Mouse (Mus musculus) left cerebral cortex, postnatal 14 days (tissue): ENCODE data around the gene Fmnl1. TPM values are rescaled to one million over a fixed set of nuclear protein-coding genes. Genes with fewer than 3 reads are reported as not detected.

Experiments used
- DNase-seq, 2 experiments: peaks; one replicate each; pipeline ENCODE4 v3.0.0; 2021 to 2022; ENCODE audit warnings: low spot score in 2 of 2, mixed read lengths in 1 of 2
- intact Hi-C: fragments of 180-260 bp; cut with DNase I; formaldehyde crosslinking; loops from one replicate; pipeline ENCODE4 v1.15.1; 2025
- total RNA-seq, 2 experiments: library from RNA; stranded (reverse); gene quantifications; 2 replicates each; pipeline ENCODE4 v1.2.3; 2021

The Fmnl1 gene
- total RNA-seq, 2 experiments from 2014 or later, result 132 to 143 TPM

- DNase-seq, result peak in 1 of 2 experiments; percentile 11
- intact Hi-C loops, result no loop called here
Measured at GRCm38 (mm10) chr11:103177216-103177615, 6.3 kb downstream of the Fmnl1 start.

GRCm38 (mm10) chr11:103177815-103178485 is 7.0 kb downstream of the Fmnl1 start:
- intact Hi-C loops, result no loop called here
- peak in 1 of 2 experiments; percentile 4 for DNase-seq

GRCm38 (mm10) chr11:103178748-103179147 is 7.8 kb downstream of the Fmnl1 start:
- intact Hi-C loops, result no loop called here
- DNase-seq, result peak in 1 of 2 experiments; percentile 2

- intact Hi-C loops, result no loop called here
Measured at GRCm38 (mm10) chr11:103180426-103180825, 9.5 kb downstream of the Fmnl1 start.

GRCm38 (mm10) chr11:103181349-103181748 is 10.4 kb downstream of the Fmnl1 start:
- peak in 1 of 2 experiments; percentile 5 for DNase-seq
- intact Hi-C loops, result no loop called here

More at GRCm38 (mm10) chr11:103180426-103180825, 9.5 kb downstream of the Fmnl1 start:
- no peak for DNase-seq

GRCm38 (mm10) chr11:103181911-103182310 is 11.0 kb downstream of the Fmnl1 start:
- intact Hi-C loops, result no loop called here

GRCm38 (mm10) chr11:103184891-103185290 is 14.0 kb downstream of the Fmnl1 start:
- DNase-seq, result peak; percentile 60 to 71
- intact Hi-C loops, result no loop called here

More at GRCm38 (mm10) chr11:103181911-103182310, 11.0 kb downstream of the Fmnl1 start:
- no peak for DNase-seq

- intact Hi-C loops, result no loop called here
Measured at GRCm38 (mm10) chr11:103192230-103192955, 21.5 kb downstream of the Fmnl1 start.

GRCm38 (mm10) chr11:103192956-103193824 is 22.3 kb downstream of the Fmnl1 start:
- peak; percentile 79 to 83 for DNase-seq
- intact Hi-C loops, result no loop called here

More at GRCm38 (mm10) chr11:103192230-103192955, 21.5 kb downstream of the Fmnl1 start:
- DNase-seq, result peak; percentile 74

- DNase-seq, result no peak
- intact Hi-C loops, result no loop called here
Measured at GRCm38 (mm10) chr11:103193825-103194168, 22.9 kb downstream of the Fmnl1 start.

GRCm38 (mm10) chr11:103195236-103195635 is 24.3 kb downstream of the Fmnl1 start:
- intact Hi-C loops, result no loop called here
- no peak for DNase-seq

- DNase-seq, result no peak
- intact Hi-C loops, result no loop called here
Measured at GRCm38 (mm10) chr11:103195656-103196055, 24.7 kb downstream of the Fmnl1 start.

- intact Hi-C loops, result no loop called here
- DNase-seq, result peak; percentile 56 to 67
Measured at GRCm38 (mm10) chr11:103197340-103197739, 26.4 kb downstream of the Fmnl1 start.

- no peak for DNase-seq
- intact Hi-C loops, result no loop called here
Measured at GRCm38 (mm10) chr11:103198339-103198738, 27.4 kb downstream of the Fmnl1 start.

GRCm38 (mm10) chr11:103198911-103199803 is 28.2 kb downstream of the Fmnl1 start:
- intact Hi-C loops, result no loop called here
- DNase-seq, result peak; percentile 79 to 88

GRCm38 (mm10) chr11:103201664-103202063 is 30.8 kb downstream of the Fmnl1 start:
- intact Hi-C loops, result no loop called here
- DNase-seq, result peak; percentile 78 to 85

- DNase-seq, result no peak
- intact Hi-C loops, result no loop called here
Measured at GRCm38 (mm10) chr11:103202376-103202775, 31.5 kb downstream of the Fmnl1 start.

- peak in 1 of 2 experiments; percentile 50 for DNase-seq
- intact Hi-C loops, result no loop called here
Measured at GRCm38 (mm10) chr11:103206203-103206602, 35.3 kb downstream of the Fmnl1 start.

GRCm38 (mm10) chr11:103208458-103208857 is 37.6 kb downstream of the Fmnl1 start, which contains the start of gene 1700023F06Rik:
Gene 1700023F06Rik (minus strand): TSS chr11:103208558.
- no peak for DNase-seq
- intact Hi-C loops, result no loop called here
